Mouse (Mus musculus) embryonic facial prominence, embryonic 11.5 days (tissue): ENCODE results near the gene Tnrc6c. TPM values are rescaled to one million over a fixed set of nuclear protein-coding genes. Genes with fewer than 3 reads are reported as not detected.

Experiments
- ATAC-seq: fragments of 200-750 bp; cut with Nextera tagmentation; replicated peaks from 2 replicates; pipeline ENCODE4 v1.8.0; 2017; ENCODE audit warnings: low read depth; ENCODE audit not compliant: insufficient number of reproducible peaks, low FRiP score, low TSS enrichment
- DNase-seq: peaks from one replicate; pipeline ENCODE4 v3.0.0-alpha.2; 2015; ENCODE audit warnings: low spot score
- H3K27ac ChIP-seq: fragments of 300-500 bp; sonication (generic); replicated peaks from 2 replicates; pipeline ENCODE4 v1.5.1; 2014; ENCODE audit warnings: mild to moderate bottlenecking, low read depth, low read length, control low read depth
- H3K27me3 ChIP-seq: fragments of 300-500 bp; sonication (generic); 2 replicates; pipeline ENCODE4 v1.6.1; 2014; ENCODE audit warnings: mild to moderate bottlenecking, low read length, moderate library complexity, mixed read lengths; ENCODE audit not compliant: control insufficient read depth, insufficient read depth
- H3K36me3 ChIP-seq: fragments of 300-500 bp; sonication (generic); replicated peaks from 2 replicates; pipeline ENCODE4 v1.6.1; 2014; ENCODE audit warnings: low read depth, mild to moderate bottlenecking, low read length, moderate library complexity, mixed read lengths; ENCODE audit not compliant: control insufficient read depth, insufficient read depth
- H3K4me1 ChIP-seq: fragments of 300-500 bp; sonication (generic); 2 replicates; pipeline ENCODE4 v1.6.1; 2014; ENCODE audit warnings: low read length, mixed read lengths; ENCODE audit not compliant: control insufficient read depth, insufficient read depth
- H3K4me2 ChIP-seq: fragments of 300-500 bp; sonication (generic); 2 replicates; pipeline ENCODE4 v1.6.1; 2014; ENCODE audit warnings: low read depth, mild to moderate bottlenecking, control low read depth, low read length, moderate library complexity
- H3K4me3 ChIP-seq: fragments of 300-500 bp; sonication (generic); 2 replicates; pipeline ENCODE4 v1.5.1; 2014; ENCODE audit warnings: low read depth, low read length, control low read depth
- H3K9ac ChIP-seq: fragments of 300-500 bp; sonication (generic); replicated peaks from 2 replicates; pipeline ENCODE4 v1.6.1; 2014; ENCODE audit warnings: mild to moderate bottlenecking, control low read depth, low read length
- H3K9me3 ChIP-seq: fragments of 300-500 bp; sonication (generic); replicated peaks from 2 replicates; pipeline ENCODE4 v1.6.1; 2016; ENCODE audit warnings: mild to moderate bottlenecking, low read length, inconsistent platforms, mixed read lengths; ENCODE audit not compliant: control insufficient read depth
- WGBS: fragments of 180-500 bp; shearing (Covaris S2); extraction: QIAGEN DNeasy Blood & Tissue Kit; methylation state at CpG from one replicate; pipeline ENCODE4 v1.1.7; 2014; 5-methylcytosine and 5-hydroxymethylcytosine counted together
- polyA plus RNA-seq: library from polyadenylated mRNA; unstranded; fragments of >200 nt; fragmentation: Nextera tagmentation; extraction: Ambion mirVana; gene quantifications from 2 replicates; pipeline ENCODE4 v1.2.1, GENCODE M21; 2014

Gene Tnrc6c
- polyA plus RNA-seq, 1 experiment from 2014 or later: 16.7 TPM

DNA sequence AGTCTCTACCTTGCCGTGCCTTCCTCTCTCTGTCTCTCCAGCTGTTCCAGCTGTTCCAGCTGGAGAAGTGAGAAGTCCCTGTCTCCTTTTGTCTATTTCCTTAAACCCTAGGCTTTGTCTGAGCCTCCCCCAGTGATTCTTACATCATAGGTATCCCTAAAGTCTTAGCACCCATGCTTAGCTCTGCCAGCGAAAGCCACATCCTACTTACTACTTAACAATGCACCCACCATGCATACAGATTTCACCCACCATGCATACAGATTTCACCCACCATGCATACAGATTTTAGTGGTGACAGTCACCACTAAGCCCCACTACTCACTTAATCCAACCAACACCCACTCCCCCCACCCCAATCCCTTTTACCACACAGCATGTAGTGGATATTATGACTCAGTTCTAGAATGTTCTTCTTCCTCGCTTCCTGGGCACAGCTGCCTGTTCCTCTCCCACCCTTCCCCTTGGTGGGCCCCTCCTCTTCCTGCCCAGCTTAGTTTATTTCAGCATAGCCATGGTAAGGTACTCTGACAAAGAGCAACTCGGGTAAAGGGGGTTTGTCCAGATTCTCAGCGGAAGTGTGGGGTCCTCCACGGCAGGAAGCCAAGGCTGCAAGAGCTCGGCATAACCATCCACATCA is 14.6 kb upstream of the Tnrc6c start:
- no peak overlapping the region for H3K9ac ChIP-seq
- ATAC-seq: no peak
- no peaks in the 10 kb centered on the region for H3K36me3 ChIP-seq
- H3K9me3 ChIP-seq: no peaks in the 10 kb centered on the region
- no peak overlapping the region for H3K4me2 ChIP-seq
- H3K4me3 ChIP-seq: no peak overlapping the region
- no peak overlapping the region for H3K27ac ChIP-seq
- WGBS: 83% methylated on average over 7 of the region's 7 CpGs
- no peaks in the 10 kb centered on the region for H3K4me1 ChIP-seq
- no peaks in the 10 kb centered on the region for H3K27me3 ChIP-seq
- no peak for DNase-seq

DNA sequence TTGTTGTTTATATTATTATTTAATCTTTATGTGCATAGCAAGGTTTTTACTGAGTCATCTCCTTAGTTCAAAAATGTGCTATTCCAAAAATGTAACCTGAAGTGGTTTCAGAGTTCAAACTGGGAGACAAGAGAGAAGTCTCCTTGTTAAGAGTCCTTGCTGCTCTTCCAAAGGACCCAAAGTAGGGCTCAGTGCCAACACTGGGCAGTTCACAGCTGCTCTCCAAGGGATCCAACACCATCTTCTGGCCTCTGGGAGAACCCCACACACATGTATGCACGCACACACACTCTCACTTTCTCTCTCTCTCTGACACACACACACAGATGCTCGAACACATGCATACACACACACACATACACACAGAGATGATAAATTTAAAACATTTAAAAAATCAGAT is 11.9 kb upstream of the Tnrc6c start:
- H3K9me3 ChIP-seq: no peaks in the 10 kb centered on the region
- ATAC-seq: no peak
- H3K27ac ChIP-seq: no peak overlapping the region
- H3K4me3 ChIP-seq: no peak overlapping the region
- no peaks in the 10 kb centered on the region for H3K36me3 ChIP-seq
- no peak overlapping the region for H3K9ac ChIP-seq
- 79% methylated on average over 2 of the region's 2 CpGs for WGBS
- no peaks in the 10 kb centered on the region for H3K27me3 ChIP-seq
- no peak overlapping the region for H3K4me2 ChIP-seq
- DNase-seq: no peak
- H3K4me1 ChIP-seq: no peaks in the 10 kb centered on the region

DNA sequence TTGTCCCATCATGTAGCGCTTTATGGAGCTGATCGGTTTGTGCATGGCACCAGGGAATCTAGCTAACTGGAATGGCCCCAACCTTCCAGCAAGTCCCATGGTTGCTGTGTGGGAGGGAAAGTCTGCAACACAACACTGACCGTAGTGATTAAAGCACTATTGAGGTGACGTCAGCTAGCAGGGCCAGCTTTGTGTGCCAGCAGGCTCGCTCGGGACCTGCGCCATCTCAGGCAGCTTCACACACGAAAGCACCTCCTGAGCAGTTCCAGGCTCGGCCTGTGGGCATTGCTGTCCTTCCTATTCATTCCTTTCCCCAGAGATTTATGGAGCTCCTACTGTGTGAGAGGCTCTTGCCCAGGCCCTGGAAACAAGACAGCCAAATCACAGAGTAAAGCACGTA is 10.8 kb upstream of the Tnrc6c start:
- H3K4me1 ChIP-seq: no peaks in the 10 kb centered on the region
- no peak for ATAC-seq
- H3K36me3 ChIP-seq: no peaks in the 10 kb centered on the region
- whole genome bisulfite sequencing: 68% methylated on average over 10 of the region's 10 CpGs
- H3K4me3 ChIP-seq: no peak overlapping the region
- H3K9me3 ChIP-seq: no peaks in the 10 kb centered on the region
- no peaks in the 10 kb centered on the region for H3K27me3 ChIP-seq
- H3K27ac ChIP-seq: no peak overlapping the region
- DNase-seq: no peak
- no peak overlapping the region for H3K9ac ChIP-seq
- no peak overlapping the region for H3K4me2 ChIP-seq

DNA sequence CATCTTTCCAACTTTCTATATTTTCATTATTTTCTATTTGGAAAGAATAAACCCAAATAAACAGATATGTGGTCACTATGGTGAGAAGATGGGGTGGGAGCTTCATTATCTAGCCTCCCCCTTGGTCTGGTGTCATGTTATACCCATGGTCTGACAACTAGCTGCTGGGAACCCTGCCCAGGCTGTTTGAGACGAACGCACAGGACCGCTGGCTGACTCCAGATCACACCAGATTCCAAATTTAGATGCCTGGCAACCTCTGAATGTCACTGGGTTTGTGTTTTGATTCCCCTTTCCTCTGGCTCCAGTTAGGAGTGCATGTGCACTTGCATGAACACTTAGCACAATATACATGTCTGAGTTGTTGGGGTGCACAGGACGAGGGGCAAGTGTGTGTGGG is 7.3 kb upstream of the Tnrc6c start:
- H3K9ac ChIP-seq: no peak overlapping the region
- no peak for ATAC-seq
- no peaks in the 10 kb centered on the region for H3K36me3 ChIP-seq
- DNase-seq: no peak
- H3K27ac ChIP-seq: no peak overlapping the region
- no peaks in the 10 kb centered on the region for H3K9me3 ChIP-seq
- WGBS: 80% methylated on average over 4 of the region's 4 CpGs
- no peaks in the 10 kb centered on the region for H3K4me1 ChIP-seq
- H3K4me2 ChIP-seq: no peak overlapping the region
- no peaks in the 10 kb centered on the region; the same call in 1 of the 2 replicates for H3K27me3 ChIP-seq
- H3K4me3 ChIP-seq: no peak overlapping the region

DNA sequence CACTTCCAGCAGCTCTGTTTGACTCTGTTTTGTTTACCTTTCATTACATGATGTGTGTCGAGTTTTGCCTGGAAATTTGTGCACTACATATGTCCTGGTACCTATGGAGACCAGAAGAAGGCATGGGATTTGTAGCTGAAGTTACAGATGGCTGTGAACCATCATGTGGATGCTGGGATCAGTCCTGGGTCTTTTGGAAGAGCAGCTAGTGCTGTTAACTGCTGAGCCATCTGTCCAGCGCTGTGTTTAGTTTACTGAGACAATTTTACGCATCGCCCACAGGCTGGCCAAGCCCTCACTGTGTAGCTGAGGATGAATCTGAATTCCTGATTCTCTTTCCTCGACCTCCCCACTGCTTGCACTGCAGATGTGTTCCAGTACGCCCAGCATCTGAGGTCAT is 6.1 kb upstream of the Tnrc6c start:
- Histone ChIP-seq H3K9ac (no peak overlapping the region), H3K4me1 (no peaks in the 10 kb centered on the region)

DNA sequence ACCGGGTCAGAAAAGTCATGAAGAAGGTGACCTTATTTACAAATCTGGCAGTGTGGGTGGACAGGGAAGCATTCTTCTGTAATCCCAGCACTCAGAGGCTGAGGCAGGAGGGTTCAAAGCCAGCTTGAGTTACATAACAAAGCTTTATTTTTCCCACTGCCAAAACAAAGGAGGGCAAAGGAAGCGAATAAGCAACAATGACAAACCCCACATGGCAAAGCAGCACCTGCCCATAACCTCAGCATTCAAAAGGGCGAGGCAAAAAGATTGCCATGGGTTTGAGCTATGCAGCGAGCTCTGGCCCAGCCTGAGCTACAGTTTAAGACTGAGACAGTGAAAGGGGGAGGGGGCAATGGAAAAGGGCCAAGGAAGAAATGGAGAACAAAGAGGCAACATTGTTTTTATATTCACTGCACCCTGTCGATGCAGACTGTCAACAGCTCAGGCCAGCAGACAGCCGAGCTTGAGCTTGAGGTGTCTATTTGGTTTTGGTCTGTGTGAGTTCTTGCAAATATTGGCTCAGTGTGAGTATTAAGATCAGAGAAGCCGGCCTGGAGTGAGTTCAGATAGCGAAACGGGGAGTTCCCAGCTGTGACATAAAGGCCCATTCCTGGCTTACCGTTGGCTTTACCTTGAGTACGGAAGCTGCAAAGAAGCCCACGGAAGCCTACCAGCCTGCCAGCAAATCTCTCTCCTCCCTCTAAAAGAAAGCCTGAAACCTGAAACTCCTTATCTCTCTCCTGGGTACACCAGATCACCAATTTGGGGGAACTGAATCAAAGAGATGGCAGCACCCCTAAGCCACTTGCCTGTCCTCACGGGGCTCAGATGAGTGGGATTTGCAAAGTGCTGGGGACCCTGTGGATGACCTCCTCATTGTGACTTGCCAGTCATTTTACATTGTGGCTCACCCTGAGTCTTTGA is 3.1 kb upstream of the Tnrc6c start:
- no peaks in the 10 kb centered on the region; the same call in 1 of the 2 replicates for H3K27me3 ChIP-seq
- H3K9me3 ChIP-seq: no peaks in the 10 kb centered on the region
- H3K27ac ChIP-seq: no peak overlapping the region
- ATAC-seq (no peak), DNase-seq (no peak)
- no peak overlapping the region for H3K4me2 ChIP-seq
- no peaks in the 10 kb centered on the region; the same call in 1 of the 2 replicates for H3K4me1 ChIP-seq
- H3K36me3 ChIP-seq: no peaks in the 10 kb centered on the region
- H3K9ac ChIP-seq: no peak overlapping the region
- WGBS: 69% methylated on average over 13 of the region's 13 CpGs
- no peak overlapping the region for H3K4me3 ChIP-seq

More for the DNA sequence above, 6.1 kb upstream of the Tnrc6c start:
- ATAC-seq (no peak), DNase-seq (no peak)
- Histone ChIP-seq H3K4me2 (no peak overlapping the region), H3K9me3 (no peaks in the 10 kb centered on the region), H3K4me3 (no peak overlapping the region), H3K27ac (no peak overlapping the region), H3K36me3 (no peaks in the 10 kb centered on the region), H3K27me3 (no peaks in the 10 kb centered on the region; the same call in 1 of the 2 replicates)
- 78% methylated on average over 6 of the region's 6 CpGs for WGBS

DNA sequence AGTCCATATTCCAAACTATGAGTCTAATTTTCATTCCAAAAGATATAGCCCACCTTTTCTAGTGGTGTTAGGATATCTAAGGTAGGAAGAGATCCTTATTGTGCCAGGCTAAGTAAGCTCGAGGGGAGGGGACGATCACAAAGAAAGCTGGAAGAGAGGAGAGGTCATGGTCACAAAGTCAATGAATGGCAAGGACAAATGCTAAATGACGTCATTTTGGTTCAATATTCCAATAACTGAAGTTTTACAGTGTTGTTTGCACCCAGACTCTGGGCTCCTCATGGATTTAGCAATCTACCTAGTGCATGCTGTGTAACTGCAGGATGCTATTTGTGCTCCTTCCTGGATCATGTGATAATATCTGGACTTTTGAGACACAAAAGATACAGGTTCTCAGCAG is 1.2 kb upstream of the Tnrc6c start:
- no peak for ATAC-seq
- Histone ChIP-seq H3K36me3 (no peaks in the 10 kb centered on the region), H3K4me2 (no peak overlapping the region; the same call in 1 of the 2 replicates), H3K4me3 (no peak overlapping the region), H3K27ac (no peak overlapping the region), H3K9me3 (no peaks in the 10 kb centered on the region), H3K4me1 (no peaks in the 10 kb centered on the region; the same call in 1 of the 2 replicates), H3K27me3 (no peaks in the 10 kb centered on the region; the same call in 1 of the 2 replicates), H3K9ac (no peak overlapping the region)
- DNase-seq: no peak
- 63% methylated on average over 3 of the region's 3 CpGs for WGBS
